Mouse (Mus musculus): ENCODE measurements around the gene Rasgef1c.
A peak's percentile ranks its signal among the peaks of the same experiment; 100 is the strongest.

The Rasgef1c gene

GRCm38 (mm10) chr11:49977963-49978568, 76.4 kb downstream of the Rasgef1c start:
- Histone ChIP-seq H3K36me3 (ENCODE audit: control insufficient read depth, insufficient read depth, low read length, poor library complexity, severe bottlenecking) (no peaks in the 10 kb centered on the region), H3K27me3 (ENCODE audit: control insufficient read depth, insufficient read depth, low read length, poor library complexity, severe bottlenecking) (no peaks in the 10 kb centered on the region)
- DNase-seq (ENCODE audit: low read depth, low spot score): peak; percentile 22

- DNase-seq (ENCODE audit: low read depth, low spot score): no peak
- no peaks in the 10 kb centered on the region for H3K36me3 ChIP-seq (ENCODE audit: control insufficient read depth, insufficient read depth, low read length, poor library complexity, severe bottlenecking)
- no peaks in the 10 kb centered on the region for H3K27me3 ChIP-seq (ENCODE audit: control insufficient read depth, insufficient read depth, low read length, poor library complexity, severe bottlenecking)
Observed at GRCm38 (mm10) chr11:49978935-49979334, 77.3 kb downstream of the Rasgef1c start.

- DNase-seq (ENCODE audit: low read depth, low spot score): no peak
- H3K36me3 ChIP-seq (ENCODE audit: control insufficient read depth, insufficient read depth, low read length, poor library complexity, severe bottlenecking): no peaks in the 10 kb centered on the region
- H3K27me3 ChIP-seq (ENCODE audit: control insufficient read depth, insufficient read depth, low read length, poor library complexity, severe bottlenecking): no peaks in the 10 kb centered on the region
Observed at GRCm38 (mm10) chr11:49980681-49981235, 79.1 kb downstream of the Rasgef1c start.

GRCm38 (mm10) chr11:49981321-49981963, 79.8 kb downstream of the Rasgef1c start:
- Histone ChIP-seq H3K27me3 (ENCODE audit: control insufficient read depth, insufficient read depth, low read length, poor library complexity, severe bottlenecking) (no peaks in the 10 kb centered on the region), H3K36me3 (ENCODE audit: control insufficient read depth, insufficient read depth, low read length, poor library complexity, severe bottlenecking) (no peaks in the 10 kb centered on the region)
- DNase-seq (ENCODE audit: low read depth, low spot score): no peak

GRCm38 (mm10) chr11:49982094-49982493, 80.5 kb downstream of the Rasgef1c start:
- DNase-seq (ENCODE audit: low read depth, low spot score): no peak
- no peaks in the 10 kb centered on the region for H3K36me3 ChIP-seq (ENCODE audit: control insufficient read depth, insufficient read depth, low read length, poor library complexity, severe bottlenecking)
- no peaks in the 10 kb centered on the region for H3K27me3 ChIP-seq (ENCODE audit: control insufficient read depth, insufficient read depth, low read length, poor library complexity, severe bottlenecking)

GRCm38 (mm10) chr11:49982881-49983280, 81.2 kb downstream of the Rasgef1c start:
- Histone ChIP-seq H3K27me3 (ENCODE audit: control insufficient read depth, insufficient read depth, low read length, poor library complexity, severe bottlenecking) (no peaks in the 10 kb centered on the region), H3K36me3 (ENCODE audit: control insufficient read depth, insufficient read depth, low read length, poor library complexity, severe bottlenecking) (no peaks in the 10 kb centered on the region)
- DNase-seq (ENCODE audit: low read depth, low spot score): peak; percentile 49

GRCm38 (mm10) chr11:49983875-49984552, 82.4 kb downstream of the Rasgef1c start:
- Histone ChIP-seq H3K27me3 (ENCODE audit: control insufficient read depth, insufficient read depth, low read length, poor library complexity, severe bottlenecking) (no peaks in the 10 kb centered on the region), H3K36me3 (ENCODE audit: control insufficient read depth, insufficient read depth, low read length, poor library complexity, severe bottlenecking) (no peaks in the 10 kb centered on the region)
- peak; percentile 52 for DNase-seq (ENCODE audit: low read depth, low spot score)

- Histone ChIP-seq H3K36me3 (ENCODE audit: control insufficient read depth, insufficient read depth, low read length, poor library complexity, severe bottlenecking) (no peaks in the 10 kb centered on the region), H3K27me3 (ENCODE audit: control insufficient read depth, insufficient read depth, low read length, poor library complexity, severe bottlenecking) (no peaks in the 10 kb centered on the region)
- no peak for DNase-seq (ENCODE audit: low read depth, low spot score)
Observed at GRCm38 (mm10) chr11:49985009-49985408, 83.4 kb downstream of the Rasgef1c start.

GRCm38 (mm10) chr11:49986277-49987036, 84.8 kb downstream of the Rasgef1c start:
- peak; percentile 87 for DNase-seq (ENCODE audit: low read depth, low spot score)
- H3K36me3 ChIP-seq (ENCODE audit: control insufficient read depth, insufficient read depth, low read length, poor library complexity, severe bottlenecking): no peaks in the 10 kb centered on the region

GRCm38 (mm10) chr11:49994536-49994935, 92.9 kb downstream of the Rasgef1c start:
- Histone ChIP-seq H3K27me3 (ENCODE audit: control insufficient read depth, insufficient read depth, low read length, poor library complexity, severe bottlenecking) (no peaks in the 10 kb centered on the region), H3K36me3 (ENCODE audit: control insufficient read depth, insufficient read depth, low read length, poor library complexity, severe bottlenecking) (peaks cover 2% of the 10 kb centered on the region; the same call in 1 of the 2 replicates)
- no peak for DNase-seq (ENCODE audit: low read depth, low spot score)

More at GRCm38 (mm10) chr11:49986277-49987036, 84.8 kb downstream of the Rasgef1c start:
- no peaks in the 10 kb centered on the region for H3K27me3 ChIP-seq (ENCODE audit: control insufficient read depth, insufficient read depth, low read length, poor library complexity, severe bottlenecking)

- Histone ChIP-seq H3K27me3 (ENCODE audit: control insufficient read depth, insufficient read depth, low read length, poor library complexity, severe bottlenecking) (peaks cover 1% of the 10 kb centered on the region; the same call in 1 of the 2 replicates), H3K36me3 (ENCODE audit: control insufficient read depth, insufficient read depth, low read length, poor library complexity, severe bottlenecking) (peaks cover 2% of the 10 kb centered on the region; the same call in 1 of the 2 replicates)
- no peak for DNase-seq (ENCODE audit: low read depth, low spot score)
Observed at GRCm38 (mm10) chr11:49996398-49996797, 94.8 kb downstream of the Rasgef1c start.

GRCm38 (mm10) chr11:49997321-49997720, 95.7 kb downstream of the Rasgef1c start:
- peaks cover 1% of the 10 kb centered on the region; the same call in 1 of the 2 replicates for H3K27me3 ChIP-seq (ENCODE audit: control insufficient read depth, insufficient read depth, low read length, poor library complexity, severe bottlenecking)
- DNase-seq (ENCODE audit: low read depth, low spot score): peak; percentile 68
- peaks cover 2% of the 10 kb centered on the region; the same call in 1 of the 2 replicates for H3K36me3 ChIP-seq (ENCODE audit: control insufficient read depth, insufficient read depth, low read length, poor library complexity, severe bottlenecking)

GRCm38 (mm10) chr11:50002853-50003252, 101.2 kb downstream of the Rasgef1c start:
- Histone ChIP-seq H3K36me3 (ENCODE audit: control insufficient read depth, insufficient read depth, low read length, poor library complexity, severe bottlenecking) (peaks cover 2% of the 10 kb centered on the region; the same call in 1 of the 2 replicates), H3K27me3 (ENCODE audit: control insufficient read depth, insufficient read depth, low read length, poor library complexity, severe bottlenecking) (peaks cover 1% of the 10 kb centered on the region)
- DNase-seq (ENCODE audit: low read depth, low spot score): no peak

GRCm38 (mm10) chr11:50007776-50008175, 106.1 kb downstream of the Rasgef1c start:
- DNase-seq (ENCODE audit: low read depth, low spot score): no peak
- Histone ChIP-seq H3K36me3 (ENCODE audit: control insufficient read depth, insufficient read depth, low read length, poor library complexity, severe bottlenecking) (no peaks in the 10 kb centered on the region; the same call in 1 of the 2 replicates), H3K27me3 (ENCODE audit: control insufficient read depth, insufficient read depth, low read length, poor library complexity, severe bottlenecking) (no peaks in the 10 kb centered on the region; the same call in 1 of the 2 replicates)
